Mouse (Mus musculus) liver, adult 2 months (tissue): ENCODE measurements at regions not wholly inside any gene's neighbourhood (a gene's known extent, or its start where the extent isn't known, plus 50 kb on each side); places are given as distances from the start of the nearest gene placed in this dataset.

Experiments
- DNase-seq: peaks from one replicate; pipeline ENCODE4 v3.0.0-alpha.2; 2011; ENCODE audit warnings: low read depth, low spot score; ENCODE audit errors: extremely low read depth
- H3K27ac ChIP-seq: fragments of 200-500 bp; replicated peaks from 2 replicates; pipeline ENCODE4 v1.5.1; 2012; ENCODE audit warnings: low read depth, mild to moderate bottlenecking, control low read depth, inconsistent platforms, low read length; ENCODE audit not compliant: insufficient read depth
- H3K27me3 ChIP-seq: fragments of 200-500 bp; 2 replicates; pipeline ENCODE4 v1.6.1; 2012; ENCODE audit warnings: mild to moderate bottlenecking, moderate library complexity, low read length, inconsistent platforms; ENCODE audit not compliant: control insufficient read depth, insufficient read depth
- H3K36me3 ChIP-seq: fragments of 200-500 bp; 2 replicates; pipeline ENCODE4 v1.6.1; 2012; ENCODE audit warnings: low read length, inconsistent platforms; ENCODE audit not compliant: control insufficient read depth, insufficient read depth
- H3K4me1 ChIP-seq: fragments of 200-500 bp; 2 replicates; pipeline ENCODE4 v1.6.1; 2011; ENCODE audit warnings: low read length; ENCODE audit not compliant: control insufficient read depth, insufficient read depth
- H3K4me3 ChIP-seq: fragments of 200-500 bp; 2 replicates; pipeline ENCODE4 v1.5.1; 2011; ENCODE audit warnings: low read depth, mild to moderate bottlenecking, control low read depth, low read length, moderate library complexity; ENCODE audit not compliant: insufficient read depth
- H3K79me2 ChIP-seq: fragments of 200-500 bp; 2 replicates; pipeline ENCODE4 v1.6.1; 2012; ENCODE audit warnings: inconsistent platforms, mild to moderate bottlenecking, low read length, moderate library complexity; ENCODE audit not compliant: control insufficient read depth, insufficient read depth
- H3K9ac ChIP-seq: fragments of 200-500 bp; 2 replicates; pipeline ENCODE4 v1.6.1; 2012; ENCODE audit warnings: low read depth, mild to moderate bottlenecking, control low read depth, inconsistent platforms, low read length
- CTCF ChIP-seq: fragments of 200-500 bp; IDR thresholded peaks from 2 replicates; pipeline ENCODE4 v1.5.1; 2011; ENCODE audit warnings: low read depth, low read length, control low read depth
- POLR2A ChIP-seq: fragments of 200-500 bp; IDR thresholded peaks from 2 replicates; pipeline ENCODE4 v1.6.1; 2011; ENCODE audit warnings: low read length, control low read depth; ENCODE audit not compliant: insufficient read depth; ENCODE audit errors: extremely low read depth
- WGBS: fragments of 180-500 bp; shearing (Covaris S2); methylation state at CpG from one replicate; pipeline ENCODE4 v1.1.7; 2018; 5-methylcytosine and 5-hydroxymethylcytosine counted together

DNA sequence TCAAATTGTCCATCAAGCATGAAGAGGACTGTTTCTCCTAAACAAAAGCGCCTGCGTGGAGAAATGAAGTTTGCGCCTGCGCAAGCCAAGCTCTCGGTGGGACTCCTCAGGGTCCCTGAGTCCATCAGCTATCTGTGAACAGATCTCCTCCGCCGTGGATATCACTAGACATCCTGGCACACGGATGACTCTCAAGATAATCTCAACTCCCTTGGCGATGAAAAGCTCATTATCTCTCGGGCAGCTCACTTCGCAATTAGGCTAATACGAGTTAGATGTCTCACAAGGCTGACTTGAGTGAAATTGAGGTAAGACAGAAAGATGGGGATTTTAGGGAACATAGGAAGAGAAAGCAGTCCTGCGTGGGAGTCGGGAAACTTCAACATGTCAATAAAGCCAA, 202.1 kb upstream of the Jmjd1c start:
- H3K36me3 ChIP-seq = no peaks in the 10 kb centered on the region
- no peak overlapping the region for H3K27ac ChIP-seq
- WGBS = 89% methylated on average over 14 of the region's 14 CpGs
- no peak overlapping the region for H3K9ac ChIP-seq
- TF ChIP-seq CTCF (no peak), POLR2A (no peak)
- no peak overlapping the region for H3K4me3 ChIP-seq
- H3K4me1 ChIP-seq = no peaks in the 10 kb centered on the region
- H3K27me3 ChIP-seq = no peaks in the 10 kb centered on the region
- no peaks in the 10 kb centered on the region for H3K79me2 ChIP-seq
- no peak for DNase-seq

GRCm38 (mm10) chr10:66896698-66897622, 199.0 kb upstream of the Jmjd1c start:
- Histone ChIP-seq H3K4me1 (no peaks in the 10 kb centered on the region), H3K9ac (no peak overlapping the region), H3K27ac (no peak overlapping the region), H3K79me2 (no peaks in the 10 kb centered on the region), H3K36me3 (no peaks in the 10 kb centered on the region), H3K27me3 (no peaks in the 10 kb centered on the region; the same call in 1 of the 2 replicates), H3K4me3 (no peak overlapping the region)
- DNase-seq = no peak
- TF ChIP-seq CTCF (no peak), POLR2A (no peak)
- 64% methylated on average over 11 of the region's 11 CpGs for WGBS

GRCm38 (mm10) chr10:66899724-66900123, 196.2 kb upstream of the Jmjd1c start:
- no peaks in the 10 kb centered on the region for H3K36me3 ChIP-seq
- H3K4me3 ChIP-seq = no peak overlapping the region
- H3K4me1 ChIP-seq = no peaks in the 10 kb centered on the region
- no peak for DNase-seq
- no peak overlapping the region for H3K27ac ChIP-seq
- WGBS = 92% methylated on average over 5 of the region's 5 CpGs
- no peaks in the 10 kb centered on the region for H3K79me2 ChIP-seq
- H3K9ac ChIP-seq = no peak overlapping the region
- no peak for TF ChIP-seq CTCF
- no peak for TF ChIP-seq POLR2A
- H3K27me3 ChIP-seq = no peaks in the 10 kb centered on the region; the same call in 1 of the 2 replicates

DNA sequence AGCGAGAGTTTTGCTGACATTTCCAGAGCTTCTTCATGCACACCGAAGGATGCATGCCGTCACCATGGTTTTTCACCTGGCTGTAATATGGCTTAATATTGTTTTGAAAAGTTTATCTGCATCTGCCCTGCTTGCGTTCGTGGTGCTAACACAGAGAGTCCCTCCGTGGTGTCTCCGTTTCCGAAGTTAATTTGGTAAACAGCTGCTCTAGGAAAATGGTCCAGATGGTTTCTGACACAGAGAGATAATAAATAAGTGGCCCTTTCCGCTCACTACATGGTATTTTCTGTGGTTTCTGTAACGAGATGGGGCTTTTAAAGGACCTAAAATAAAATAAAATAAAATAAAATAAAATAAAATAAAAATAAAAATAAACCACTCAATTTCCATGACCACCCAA, 195.1 kb upstream of the Jmjd1c start:
- TF ChIP-seq CTCF (no peak), POLR2A (no peak)
- Histone ChIP-seq H3K4me3 (no peak overlapping the region), H3K79me2 (no peaks in the 10 kb centered on the region), H3K27ac (no peak overlapping the region), H3K36me3 (no peaks in the 10 kb centered on the region), H3K4me1 (no peaks in the 10 kb centered on the region), H3K9ac (no peak overlapping the region), H3K27me3 (no peaks in the 10 kb centered on the region; the same call in 1 of the 2 replicates)
- DNase-seq = no peak
- WGBS = 90% methylated on average over 10 of the region's 10 CpGs

- no peak for DNase-seq
- no peak overlapping the region for H3K4me3 ChIP-seq
- no peaks in the 10 kb centered on the region for H3K36me3 ChIP-seq
- H3K79me2 ChIP-seq = no peaks in the 10 kb centered on the region
- H3K27ac ChIP-seq = no peak overlapping the region
- TF ChIP-seq POLR2A = no peak
- no peak for TF ChIP-seq CTCF
- H3K4me1 ChIP-seq = no peaks in the 10 kb centered on the region
- H3K9ac ChIP-seq = no peak overlapping the region
- no peaks in the 10 kb centered on the region; the same call in 1 of the 2 replicates for H3K27me3 ChIP-seq
- 18% methylated on average over 9 of the region's 9 CpGs for WGBS
Observed at GRCm38 (mm10) chr10:66901873-66902272, 194.1 kb upstream of the Jmjd1c start.
